Mouse (Mus musculus) B cell, adult 67 days (primary cell): Measurements from ENCODE around the gene Atg16l1. TPM values are rescaled to one million over a fixed set of nuclear protein-coding genes. Genes with fewer than 3 reads are reported as not detected.

Experiments
- total RNA-seq, 2 experiments: library from RNA; stranded (reverse); gene quantifications; 4 replicates each; pipeline ENCODE4 v1.2.4; 2023

The Atg16l1 gene
- total RNA-seq = 100 to 1,000 TPM; 109 to 115 TPM

GRCm38 (mm10) chr1:87755641-87756470, at the start of gene Atg16l1:
TSS of gene Atg16l1 (plus strand) at chr1:87755870.

GRCm38 (mm10) chr1:87803576-87803975, 47.9 kb downstream of the Atg16l1 start, which contains the start of gene Sag:
TSS of gene Sag (plus strand) at chr1:87803680.

Other genes with a start within 250 kb of the Atg16l1 start
- gene Neu2, start 246.0 kb upstream of the Atg16l1 start, total RNA-seq = not detected
- gene Ngef, start 182.0 kb upstream of the Atg16l1 start, total RNA-seq = not detected
- gene Inpp5d, start 135.6 kb upstream of the Atg16l1 start, total RNA-seq = 100 to 1,000 TPM; 689 to 737 TPM
- 1 to 10 TPM; 8.9 to 9.6 TPM for gene Sag, start 47.8 kb downstream of the Atg16l1 start, total RNA-seq
- 100 to 1,000 TPM; 413 to 500 TPM for gene Dgkd, start 97.4 kb downstream of the Atg16l1 start, total RNA-seq